Mouse (Mus musculus) left cerebral cortex, postnatal 10 days (tissue): ENCODE results near the gene Slc6a16. TPM values are rescaled to one million over a fixed set of nuclear protein-coding genes. Genes with fewer than 3 reads are reported as not detected.

ENCODE experiments used
- DNase-seq, 2 experiments: peaks; one replicate each; pipeline ENCODE4 v3.0.0; 2021 to 2022; ENCODE audit warnings: low spot score in 2 of 2, mixed read lengths in 1 of 2; ENCODE audit errors: extremely low spot score in 1 of 2
- intact Hi-C: fragments of 180-260 bp; cut with DNase I; formaldehyde crosslinking; loops from one replicate; pipeline ENCODE4 v1.15.1; 2025
- total RNA-seq, 2 experiments: library from RNA; stranded (reverse); gene quantifications; 2 replicates each; pipeline ENCODE4 v1.2.3; 2021

Slc6a16 gene
- total RNA-seq, 2 experiments from 2014 or later: 1.4 to 1.7 TPM

GRCm38 (mm10) chr7:45297563-45297962 lies 56.7 kb downstream of the Slc6a16 start:
- no peak for DNase-seq
- intact Hi-C loops: no loop called here

- intact Hi-C loops: loop anchor here (2.0 kb wide), 1 partner anchor 137 kb away; the partner anchor contains the start of gene Slc17a7
- peak; percentile 75 to 83 for DNase-seq
Measured at GRCm38 (mm10) chr7:45299752-45300151, 58.9 kb downstream of the Slc6a16 start.

GRCm38 (mm10) chr7:45300270-45300669 lies 59.4 kb downstream of the Slc6a16 start:
- peak; percentile 75 to 82 for DNase-seq
- intact Hi-C loops: no loop called here

GRCm38 (mm10) chr7:45302626-45303025 lies 61.7 kb downstream of the Slc6a16 start:
- intact Hi-C loops: no loop called here
- peak in 1 of 2 experiments; percentile 53 for DNase-seq

- no peak for DNase-seq
- intact Hi-C loops: loop anchor here (5.0 kb wide), 1 partner anchor 37 kb away; no protein-coding TSS in a partner anchor
Measured at GRCm38 (mm10) chr7:45304869-45305268, 64.0 kb downstream of the Slc6a16 start.

DNA sequence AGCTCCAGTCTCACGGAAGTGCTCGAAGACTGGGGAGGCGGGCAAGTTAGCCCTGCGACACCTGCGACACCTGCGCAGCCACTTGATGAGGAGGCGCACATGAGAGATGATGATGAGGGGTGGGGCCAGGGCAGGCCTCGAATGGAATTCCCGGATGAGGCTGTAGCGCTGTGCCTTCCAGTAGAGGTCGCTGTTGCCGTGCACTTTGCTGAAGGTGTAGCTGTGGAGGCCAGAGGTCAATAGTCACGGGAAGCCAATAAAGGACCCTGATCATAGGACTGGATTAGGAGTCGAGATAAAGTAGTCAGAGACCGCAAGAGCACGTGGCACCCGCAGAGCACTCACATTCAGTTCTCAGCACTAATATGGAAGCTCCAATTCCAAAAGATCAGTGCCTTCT lies 64.4 kb downstream of the Slc6a16 start:
- intact Hi-C loops: loop anchor here (5.0 kb wide), 1 partner anchor 37 kb away; no protein-coding TSS in a partner anchor

GRCm38 (mm10) chr7:45308551-45309240 lies 67.8 kb downstream of the Slc6a16 start:
- intact Hi-C loops: loop anchor here (5.0 kb wide), 1 partner anchor 34 kb away; no protein-coding TSS in a partner anchor

More for the DNA sequence above, 64.4 kb downstream of the Slc6a16 start:
- peak; percentile 34 to 82 for DNase-seq

DNA sequence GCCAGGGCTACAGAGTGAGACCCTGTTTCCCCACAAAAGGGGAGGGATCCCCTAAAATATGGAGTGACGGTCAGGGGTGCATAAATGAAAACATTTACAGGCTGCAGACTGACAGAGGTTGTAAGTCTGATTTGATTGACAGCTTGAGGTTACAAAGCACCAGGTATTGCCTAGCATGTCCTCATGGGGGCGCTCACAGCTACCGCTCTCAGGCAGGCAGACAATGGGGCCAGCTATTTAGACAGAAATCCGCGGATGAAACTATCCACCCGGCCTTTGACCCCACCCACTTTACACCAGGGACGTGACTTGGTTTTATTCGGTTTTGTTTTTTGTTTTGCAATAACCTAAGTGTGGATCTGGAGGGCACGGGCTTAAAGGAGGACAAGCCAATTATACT lies 68.6 kb downstream of the Slc6a16 start:
- DNase-seq: peak in 1 of 2 experiments; percentile 73
- intact Hi-C loops: loop anchor here (5.0 kb wide), 1 partner anchor 33 kb away; no protein-coding TSS in a partner anchor

More at GRCm38 (mm10) chr7:45308551-45309240, 67.8 kb downstream of the Slc6a16 start:
- no peak for DNase-seq

DNA sequence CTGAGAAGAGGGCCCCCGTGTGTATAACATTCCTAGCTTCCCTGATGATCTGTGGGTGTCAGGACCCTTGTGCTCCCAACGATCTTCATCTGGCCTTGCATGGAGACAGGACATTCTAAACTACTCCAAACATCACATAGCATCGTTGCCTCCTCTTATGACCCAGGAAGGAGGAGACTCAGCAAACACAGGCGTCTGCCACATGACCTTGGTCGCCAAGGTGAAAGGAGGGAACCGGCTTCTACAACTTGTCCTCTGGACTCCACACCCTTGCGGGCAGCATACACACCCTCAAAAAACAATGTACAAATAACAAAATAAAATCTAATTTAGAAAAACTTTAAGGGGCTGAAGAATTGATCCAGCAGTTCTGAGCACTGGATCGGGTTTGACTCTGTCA lies 71.1 kb downstream of the Slc6a16 start:
- intact Hi-C loops: no loop called here
- no peak for DNase-seq

DNA sequence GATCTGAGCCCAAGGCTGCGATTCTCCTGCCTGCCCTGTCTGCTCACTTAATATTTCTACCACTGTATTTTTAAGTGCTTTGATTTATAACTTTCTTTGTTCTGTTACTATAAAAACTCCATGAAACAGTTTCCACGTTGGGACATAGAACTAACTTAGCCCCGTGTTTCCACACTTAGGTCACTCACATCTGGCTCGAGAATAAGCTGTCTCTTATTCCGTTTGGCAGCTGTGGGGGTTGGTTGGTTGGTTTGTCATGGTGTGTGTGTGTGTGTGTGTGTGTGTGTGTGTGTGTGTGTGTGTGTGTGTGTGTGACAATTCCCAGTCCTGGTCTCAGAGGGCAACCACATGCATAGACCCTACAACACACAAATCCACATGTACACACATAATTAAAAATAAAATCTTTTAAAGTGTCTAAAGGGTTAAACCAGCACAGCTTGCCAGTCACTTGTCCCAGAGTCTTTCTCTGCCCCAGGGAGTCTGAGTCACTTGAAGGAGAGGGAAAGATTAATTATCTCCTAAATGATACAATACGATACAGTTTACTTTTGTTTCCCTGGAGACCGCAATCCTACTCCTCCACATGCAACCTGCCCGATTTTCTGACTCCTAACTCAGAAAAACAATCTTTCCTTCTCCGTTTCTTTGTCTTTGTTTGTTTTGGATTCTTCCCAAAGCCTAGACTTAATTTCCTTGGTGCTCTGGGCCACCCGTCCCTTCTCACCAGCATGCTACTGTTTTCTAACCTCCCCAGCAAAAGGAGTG lies 72.0 kb downstream of the Slc6a16 start:
- no peak for DNase-seq
- intact Hi-C loops: no loop called here

- intact Hi-C loops: no loop called here
- DNase-seq: no peak
Measured at GRCm38 (mm10) chr7:45313495-45313894, 72.6 kb downstream of the Slc6a16 start.

DNA sequence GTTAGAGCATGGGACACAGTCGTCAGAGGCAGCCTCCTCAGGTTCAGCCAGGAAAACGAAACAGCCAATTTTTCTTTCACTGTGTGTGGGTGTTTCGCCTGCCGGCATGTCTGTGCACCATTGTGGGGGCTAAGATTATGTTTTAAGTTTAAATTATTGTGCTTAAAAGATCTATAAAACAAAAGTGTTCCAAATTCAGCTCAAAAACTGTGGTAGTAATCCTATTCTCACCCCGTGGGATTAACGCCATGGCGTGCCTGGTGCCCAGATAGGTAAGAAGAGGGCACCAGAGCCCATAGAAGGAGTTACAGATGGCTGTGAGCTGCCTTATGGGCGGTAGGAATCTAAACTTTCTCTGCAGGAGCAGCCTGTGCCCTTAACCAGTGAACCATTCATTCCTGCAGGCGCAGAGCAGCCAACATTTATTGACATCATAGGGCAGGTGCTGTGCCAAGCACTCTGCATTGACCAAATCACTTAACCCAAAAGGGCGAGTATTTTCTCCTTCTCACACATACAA lies 74.4 kb downstream of the Slc6a16 start:
- DNase-seq: no peak
- intact Hi-C loops: no loop called here

DNA sequence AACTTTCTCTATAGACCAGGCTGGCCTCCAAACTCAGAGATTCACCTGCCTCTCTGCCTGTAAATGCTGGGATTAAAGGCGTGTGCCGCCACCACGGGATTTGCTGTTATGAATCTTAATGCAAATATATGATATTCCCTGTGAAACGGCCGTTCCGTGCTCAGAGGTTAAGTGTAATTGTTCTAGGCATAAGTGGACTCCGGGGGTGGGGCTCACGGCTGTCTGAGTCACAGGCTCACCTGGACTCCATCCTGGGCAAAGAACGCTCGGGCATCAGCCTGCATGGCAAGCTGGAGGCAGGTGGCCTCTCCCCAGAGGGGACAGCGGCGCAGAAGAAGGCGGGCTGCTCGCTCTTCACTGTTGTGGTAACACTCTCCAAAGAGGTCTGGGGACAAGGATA lies 75.7 kb downstream of the Slc6a16 start:
- intact Hi-C loops: no loop called here
- DNase-seq: no peak

DNA sequence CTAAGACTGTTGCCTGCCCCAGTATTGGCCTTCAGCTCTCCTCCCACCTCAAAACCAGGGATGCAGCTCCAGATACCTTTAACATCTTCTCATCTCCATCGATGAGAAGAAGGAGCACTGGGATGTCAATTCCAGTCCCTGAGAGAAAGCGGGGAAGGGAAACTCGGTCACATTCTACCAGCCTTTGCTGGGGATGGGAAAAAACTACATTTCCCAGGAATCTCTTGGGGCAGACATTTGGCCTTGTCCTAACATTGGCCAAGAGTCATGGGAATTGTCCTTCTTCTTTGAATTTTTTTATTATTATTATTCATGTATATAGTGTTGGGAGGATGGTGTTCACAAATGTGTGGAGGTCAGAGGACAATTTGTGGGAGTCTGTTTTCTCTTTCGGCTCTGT lies 81.4 kb downstream of the Slc6a16 start:
- intact Hi-C loops: no loop called here
- DNase-seq: no peak

Other genes starting within 250 kb of the Slc6a16 start
- 10 to 100 TPM; 25.5 to 32.2 TPM for gene Irf3, start 243.4 kb upstream of the Slc6a16 start, total RNA-seq
- gene Bcl2l12, start 242.4 kb upstream of the Slc6a16 start, total RNA-seq: 1 to 10 TPM; 3.8 to 5.1 TPM
- 100 to 1,000 TPM; 156 to 160 TPM for gene Scaf1, start 224.7 kb upstream of the Slc6a16 start, total RNA-seq
- 1 to 10 TPM; 8.7 to 9.6 TPM for gene Rras, start 223.1 kb upstream of the Slc6a16 start, total RNA-seq
- 10 to 100 TPM; 67.4 to 68.0 TPM for gene Prr12, start 188.2 kb upstream of the Slc6a16 start, total RNA-seq
- gene Nosip, start 178.7 kb upstream of the Slc6a16 start, total RNA-seq: 10 to 100 TPM; 50.1 to 52.3 TPM
- gene Prrg2, start 178.4 kb upstream of the Slc6a16 start, total RNA-seq: 1 to 10 TPM; 5.3 to 9.0 TPM
- 1 to 10 TPM; 6.4 to 7.5 TPM for gene Rcn3, start 148.9 kb upstream of the Slc6a16 start, total RNA-seq
- 10 to 100 TPM; 16.5 to 18.7 TPM for gene Fcgrt, start 137.2 kb upstream of the Slc6a16 start, total RNA-seq
- gene Rps11, start 116.6 kb upstream of the Slc6a16 start, total RNA-seq: 100 to 1,000 TPM; 482 to 530 TPM
- gene Rpl13a, start 112.3 kb upstream of the Slc6a16 start, total RNA-seq: 100 to 1,000 TPM; 739 TPM
- not detected for gene Gm45713, start 104.9 kb upstream of the Slc6a16 start, total RNA-seq
- 1 to 10 TPM; 2.7 to 3.3 TPM for gene Flt3l, start 104.7 kb upstream of the Slc6a16 start, total RNA-seq
- 10 to 100 TPM; 60.0 to 66.7 TPM for gene Pih1d1, start 86.8 kb upstream of the Slc6a16 start, total RNA-seq
- gene Aldh16a1, start 86.5 kb upstream of the Slc6a16 start, total RNA-seq: 10 to 100 TPM; 13.3 to 16.7 TPM
- 1,000 to 10,000 TPM; 1,057 to 1,070 TPM for gene Slc17a7, start 77.1 kb upstream of the Slc6a16 start, total RNA-seq
- gene Gfy, start 61.5 kb upstream of the Slc6a16 start, total RNA-seq: under 1 TPM in 1 of 2 experiments, not detected in 1; 0.17 TPM
- not detected for gene Pth2, start 60.1 kb upstream of the Slc6a16 start, total RNA-seq
- gene Ccdc155, start 36.2 kb upstream of the Slc6a16 start, total RNA-seq: 1 to 10 TPM; 2.0 to 2.3 TPM
- 10 to 100 TPM; 16.3 to 18.7 TPM for gene Dkkl1, start 28.9 kb upstream of the Slc6a16 start, total RNA-seq
- gene Tead2, start 25.3 kb upstream of the Slc6a16 start, total RNA-seq: 1 to 10 TPM; 6.6 to 6.8 TPM
- 1 to 10 TPM; 4.1 to 4.3 TPM for gene Cd37, start 2.0 kb upstream of the Slc6a16 start, total RNA-seq
- under 1 TPM; 0.41 to 0.60 TPM for gene Slc6a21, start 36.4 kb downstream of the Slc6a16 start, total RNA-seq
- 10 to 100 TPM; 20.5 to 32.2 TPM for gene Trpm4, start 92.7 kb downstream of the Slc6a16 start, total RNA-seq
- gene Hrc, start 94.2 kb downstream of the Slc6a16 start, total RNA-seq: 1 to 10 TPM in 1 of 2 experiments, under 1 TPM in 1; 0.99 to 1.3 TPM
- gene Ppfia3, start 125.9 kb downstream of the Slc6a16 start, total RNA-seq: 100 to 1,000 TPM; 142 to 147 TPM
- gene Lin7b, start 129.5 kb downstream of the Slc6a16 start, total RNA-seq: 100 to 1,000 TPM; 176 to 192 TPM
- 100 to 1,000 TPM; 352 to 384 TPM for gene Snrnp70, start 154.7 kb downstream of the Slc6a16 start, total RNA-seq
- not detected for gene Kcna7, start 164.6 kb downstream of the Slc6a16 start, total RNA-seq
- gene Ntf5, start 172.6 kb downstream of the Slc6a16 start, total RNA-seq: not detected
- not detected for gene Lhb, start 179.7 kb downstream of the Slc6a16 start, total RNA-seq
- 10 to 100 TPM; 16.9 to 17.3 TPM for gene Gys1, start 193.8 kb downstream of the Slc6a16 start, total RNA-seq
- gene Ruvbl2, start 197.0 kb downstream of the Slc6a16 start, total RNA-seq: 10 to 100 TPM; 31.3 to 41.1 TPM
- 100 to 1,000 TPM; 445 to 456 TPM for gene Ftl1, start 218.8 kb downstream of the Slc6a16 start, total RNA-seq
- gene Bax, start 225.8 kb downstream of the Slc6a16 start, total RNA-seq: 10 to 100 TPM; 86.0 to 93.8 TPM
- gene Tulp2, start 240.8 kb downstream of the Slc6a16 start, total RNA-seq: not detected
- gene Gm45808, start 245.7 kb downstream of the Slc6a16 start, total RNA-seq: not detected
- 1 to 10 TPM; 3.0 to 3.1 TPM for gene Dhdh, start 247.7 kb downstream of the Slc6a16 start, total RNA-seq